Mouse (Mus musculus) CH12F3 (cell line): Measurements from ENCODE around the gene Sec14l5.

Experiments used
- in situ Hi-C: fragments of 300-500 bp; cut with MboI; formaldehyde crosslinking; loops from 2 replicates; pipeline ENCODE4 v1.14.3; 2020; ENCODE audit warnings: low sequenced_read_pairs

The Sec14l5 gene

DNA sequence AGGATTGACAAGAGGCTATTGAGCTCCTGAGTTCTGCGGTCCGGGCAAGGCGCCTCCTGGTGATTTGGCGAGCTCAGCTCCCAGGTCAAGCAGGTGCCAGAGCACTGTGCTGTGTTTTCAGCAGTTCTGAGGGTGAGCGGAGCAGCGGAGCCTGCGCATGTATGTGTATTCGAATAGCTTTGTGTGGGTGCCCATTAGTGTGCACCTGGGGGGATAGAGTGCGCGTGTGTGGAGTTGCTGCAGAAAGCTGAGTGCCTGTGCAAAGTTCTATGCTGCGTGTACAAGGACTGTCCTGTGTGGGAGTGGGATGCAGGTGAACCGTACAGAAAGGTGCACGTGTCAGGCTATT is at the start of gene Sec14l5:
Gene Sec14l5 (plus strand): TSS at position 73 of the 349 bp plus-strand sequence.
- in situ Hi-C loops: no loop called here

DNA sequence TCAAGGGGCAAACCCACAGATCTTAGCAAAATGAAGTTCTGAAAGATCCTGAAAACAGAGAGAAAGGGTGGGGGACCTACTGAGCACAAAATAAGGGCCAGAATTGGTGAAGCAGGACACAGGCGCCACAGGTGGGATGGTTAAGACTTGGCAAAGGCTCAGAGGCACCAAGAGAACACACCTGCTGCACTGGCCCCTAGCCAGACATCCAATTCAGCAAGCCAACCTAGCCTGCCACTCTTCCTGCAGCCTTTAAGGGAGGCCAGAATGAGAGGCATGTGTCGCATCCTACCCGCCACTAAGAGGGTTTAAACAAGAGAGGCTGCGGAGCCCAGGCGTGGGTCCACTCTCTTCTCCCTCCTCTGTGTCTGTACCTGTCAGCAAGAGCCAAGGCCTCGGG is 45.9 kb upstream of the Sec14l5 start:
- in situ Hi-C loops: no loop called here

DNA sequence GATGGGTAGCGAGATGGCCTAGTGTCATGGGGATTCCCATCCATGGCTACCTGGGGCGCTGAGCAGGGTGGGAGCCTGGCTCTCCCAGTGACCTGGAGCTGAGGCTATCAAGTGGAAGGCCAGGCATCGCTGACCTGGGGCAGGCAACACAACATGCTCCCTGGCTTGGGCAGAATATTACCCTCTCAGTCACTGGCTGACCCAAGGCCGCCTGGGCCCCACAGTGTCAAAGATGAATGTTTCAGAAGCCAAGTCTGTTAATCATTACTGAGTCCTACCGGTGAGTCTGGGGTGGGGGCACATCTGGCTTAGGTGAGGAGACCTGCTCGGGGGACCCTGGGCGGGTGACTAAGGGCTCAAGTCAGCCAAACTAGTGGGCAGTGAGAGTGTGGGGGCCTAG is 37.0 kb upstream of the Sec14l5 start:
- in situ Hi-C loops: no loop called here

DNA sequence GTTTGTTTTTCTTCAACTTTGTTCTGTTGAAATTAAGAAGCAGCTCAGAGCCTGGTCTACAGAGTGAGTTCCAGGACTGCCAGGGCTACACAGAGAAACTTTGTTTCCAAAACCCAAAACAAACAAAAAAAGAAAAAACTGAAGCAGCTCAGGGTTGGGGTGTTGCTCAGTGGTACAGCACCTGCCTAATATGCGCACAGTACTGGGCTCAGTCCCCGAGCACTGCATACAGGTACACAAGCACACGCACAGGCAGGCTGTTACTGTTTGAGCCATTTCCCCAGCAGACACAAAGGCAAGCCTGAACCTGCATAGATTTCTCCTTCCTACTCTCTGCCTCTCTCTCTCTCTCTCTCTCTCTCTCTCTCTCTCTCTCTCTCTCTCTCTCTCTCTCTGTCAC is 35.9 kb upstream of the Sec14l5 start:
- in situ Hi-C loops: no loop called here

DNA sequence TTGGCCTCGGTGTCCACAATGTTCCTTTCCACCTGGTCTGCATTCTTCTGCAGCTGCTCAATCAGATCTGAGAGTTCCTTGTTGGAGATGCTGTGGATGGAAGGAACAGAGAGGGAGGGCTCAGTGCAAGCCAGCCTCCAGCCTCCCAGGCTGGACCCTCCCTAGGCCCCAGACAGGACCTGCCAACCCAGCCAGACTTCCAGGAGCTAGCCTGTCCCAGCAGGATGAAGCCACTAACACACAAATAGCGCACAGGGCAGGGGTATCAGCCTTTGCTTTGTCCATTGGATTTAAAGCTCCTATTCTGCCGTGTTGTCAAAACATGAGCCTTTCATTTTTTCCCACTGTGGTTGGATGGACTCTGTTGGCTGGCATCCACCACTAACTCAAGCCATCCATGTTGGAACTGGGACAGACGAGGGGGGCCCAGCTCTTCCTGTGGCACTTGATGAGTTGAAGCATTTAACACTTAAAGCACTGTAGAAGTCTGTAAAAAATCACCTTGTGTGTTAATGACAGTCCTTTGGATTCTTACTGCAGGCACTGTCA is 33.8 kb upstream of the Sec14l5 start:
- in situ Hi-C loops: no loop called here

DNA sequence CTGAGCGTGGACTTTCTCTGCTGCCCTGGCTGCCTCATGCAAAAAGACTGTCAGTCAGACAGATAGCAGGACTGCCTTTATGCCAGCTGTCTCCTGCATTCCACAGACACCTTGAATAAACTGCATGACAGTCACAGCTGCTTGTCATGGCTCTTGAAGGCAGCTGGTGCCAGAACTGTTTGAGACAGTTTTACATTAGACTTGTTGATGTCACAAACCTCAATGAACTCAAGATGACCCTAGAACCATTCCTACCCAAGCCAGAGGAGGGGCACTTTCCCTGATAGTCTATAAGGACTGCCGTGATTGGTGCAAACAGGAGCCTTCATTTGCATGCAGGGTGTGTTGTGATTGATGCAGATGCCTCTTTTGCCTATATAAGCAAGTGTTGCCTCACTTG is 33.3 kb upstream of the Sec14l5 start:
- in situ Hi-C loops: no loop called here

DNA sequence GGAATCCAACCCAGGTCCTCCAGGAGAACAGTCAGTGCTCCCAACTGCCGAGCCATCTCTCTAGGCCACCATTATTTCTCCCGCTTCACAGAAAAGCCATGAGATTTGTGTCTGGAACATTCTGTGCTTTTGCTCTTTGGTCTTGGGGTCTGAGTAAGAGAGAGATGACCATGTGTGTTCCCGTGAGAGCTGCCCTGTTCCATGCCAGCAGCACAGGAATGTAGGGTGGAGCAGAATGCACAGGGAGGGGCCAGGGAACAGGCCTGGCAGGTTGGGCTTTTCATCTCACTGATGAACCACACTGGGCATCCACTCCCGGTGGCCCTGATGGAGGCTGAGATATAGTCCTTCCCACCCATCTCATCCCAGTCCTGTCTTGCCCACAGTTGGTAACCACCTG is 27.5 kb upstream of the Sec14l5 start:
- in situ Hi-C loops: no loop called here

DNA sequence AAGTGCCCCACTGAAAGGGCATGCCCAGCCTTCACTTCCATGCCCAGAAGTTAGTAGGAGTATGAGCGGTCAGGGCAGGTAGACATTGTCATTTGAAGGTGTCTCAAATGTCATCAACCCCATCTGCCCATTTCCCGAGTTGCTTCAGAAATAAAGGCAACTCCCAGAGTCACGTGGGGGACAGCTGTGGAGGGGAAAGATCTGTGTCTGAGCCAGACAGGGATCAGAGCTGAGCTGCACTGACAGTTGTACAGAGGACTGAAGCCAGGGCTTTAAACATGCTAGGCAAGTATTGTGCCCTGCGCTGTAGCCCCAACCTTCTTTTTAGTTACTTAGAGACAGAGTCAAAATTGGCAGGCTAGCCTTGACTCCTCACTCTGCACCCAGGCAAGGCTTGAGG is 27.1 kb upstream of the Sec14l5 start:
- in situ Hi-C loops: no loop called here

DNA sequence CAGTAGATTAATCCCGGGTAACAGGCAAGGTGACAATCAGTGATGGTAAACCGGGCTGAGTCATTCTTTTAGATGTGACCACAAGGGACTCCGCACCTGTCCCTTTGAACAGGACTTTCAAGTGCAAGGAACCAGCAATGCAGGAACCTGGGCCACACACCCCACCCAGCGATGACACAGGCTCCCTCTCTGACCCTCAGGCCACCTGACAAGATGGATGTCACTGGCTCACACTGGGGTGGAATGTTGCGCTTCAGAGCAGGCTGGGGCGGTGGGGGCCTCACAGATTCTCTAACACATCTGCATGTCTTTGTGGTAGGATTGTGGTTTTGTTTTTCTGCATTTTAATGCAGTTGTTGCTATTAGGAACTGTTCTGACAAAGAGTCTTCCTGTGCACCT is 23.4 kb upstream of the Sec14l5 start:
- in situ Hi-C loops: no loop called here

DNA sequence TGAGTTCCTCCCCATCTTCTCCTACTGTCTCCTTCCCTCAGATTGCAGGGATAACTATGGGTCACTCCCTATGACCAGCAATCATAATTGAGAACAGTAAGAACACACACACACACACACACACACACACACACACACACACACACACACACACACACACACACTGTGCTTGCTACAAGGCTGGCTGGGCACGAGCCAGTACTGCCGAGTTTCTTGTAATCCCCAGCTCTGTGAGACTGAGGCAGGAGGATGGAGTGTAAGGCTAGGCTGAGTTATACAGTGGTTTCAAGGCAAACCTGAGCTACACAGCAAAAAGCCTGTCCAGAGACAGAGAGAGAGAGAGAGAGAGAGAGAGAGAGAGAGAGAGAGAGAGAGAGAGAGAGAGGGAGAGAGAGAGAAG is 16.7 kb upstream of the Sec14l5 start:
- in situ Hi-C loops: no loop called here

DNA sequence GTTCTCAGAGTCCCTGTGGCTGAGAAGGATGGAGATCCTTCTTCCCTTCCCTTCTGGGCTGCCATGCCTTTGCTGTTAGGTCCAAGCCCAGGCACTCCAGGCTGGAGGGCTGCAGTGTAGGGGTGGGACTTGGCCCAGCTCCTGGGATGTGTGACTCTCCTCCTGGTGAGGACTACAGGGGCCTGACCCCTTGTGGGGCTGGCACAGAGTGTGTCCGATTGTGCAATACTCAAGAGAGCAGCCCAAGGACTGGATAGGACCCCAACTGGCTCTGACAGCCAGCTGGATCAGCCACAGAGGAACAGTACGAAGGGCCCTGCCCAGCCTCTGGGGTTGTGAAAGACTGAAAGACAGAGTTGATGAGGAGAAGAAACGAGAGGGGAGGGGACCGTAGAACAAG is 16.1 kb upstream of the Sec14l5 start:
- in situ Hi-C loops: no loop called here

DNA sequence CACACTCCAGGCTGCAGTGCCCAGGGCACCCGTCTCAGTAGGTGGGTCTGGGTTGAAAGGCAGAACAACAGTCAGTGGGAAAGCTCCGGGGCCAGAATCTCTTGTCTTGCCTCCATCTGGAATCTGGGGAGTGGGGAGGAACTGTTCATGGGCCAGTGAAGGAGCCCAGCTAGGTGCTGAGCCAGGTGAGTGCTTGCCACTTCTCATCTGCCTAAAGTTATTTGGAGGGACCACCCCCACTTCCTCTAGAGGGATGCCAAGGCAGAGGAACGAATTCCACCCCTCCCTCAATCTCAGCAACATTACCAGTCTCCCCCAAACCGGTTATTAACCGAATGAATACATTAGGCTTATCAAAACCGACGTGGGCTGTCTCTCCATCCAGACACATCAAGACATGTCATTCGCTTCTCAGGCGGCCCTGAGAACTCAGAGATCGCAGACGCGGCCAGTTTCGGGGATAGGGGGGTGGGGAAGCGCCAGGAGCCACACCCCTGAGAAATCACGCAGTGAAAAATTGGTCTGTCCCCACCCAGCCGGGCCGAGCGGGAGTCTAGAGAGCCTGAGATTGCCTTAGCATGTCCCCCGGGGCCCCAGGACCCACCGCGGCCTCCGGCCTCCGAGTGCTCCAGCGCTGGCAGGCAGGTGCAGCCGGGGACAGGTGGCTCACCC is 15.5 kb upstream of the Sec14l5 start:
- in situ Hi-C loops: no loop called here

DNA sequence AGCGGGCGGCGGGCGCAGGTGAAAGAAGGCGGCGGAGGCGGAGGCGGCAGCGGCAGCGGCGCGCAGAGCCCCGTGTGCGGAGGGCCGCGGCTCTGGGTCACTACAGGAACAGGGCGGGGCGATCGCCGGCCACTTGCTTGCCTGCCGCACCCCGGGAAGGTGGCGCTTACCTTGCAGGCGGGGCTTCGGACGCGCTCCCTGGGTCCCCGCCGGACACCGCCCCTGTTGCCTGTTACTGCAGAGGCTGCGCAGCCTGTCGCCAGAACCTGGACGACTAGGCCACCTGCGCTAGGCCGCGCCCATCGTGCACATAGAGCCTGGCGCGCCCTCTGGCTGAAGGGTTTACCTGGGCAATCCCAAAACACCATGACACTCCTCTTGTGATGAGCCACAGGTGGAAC is 14.5 kb upstream of the Sec14l5 start, which contains the start of gene Ppl:
Gene Ppl (minus strand): TSS at position 21 of the 401 bp plus-strand sequence.
- in situ Hi-C loops: no loop called here

DNA sequence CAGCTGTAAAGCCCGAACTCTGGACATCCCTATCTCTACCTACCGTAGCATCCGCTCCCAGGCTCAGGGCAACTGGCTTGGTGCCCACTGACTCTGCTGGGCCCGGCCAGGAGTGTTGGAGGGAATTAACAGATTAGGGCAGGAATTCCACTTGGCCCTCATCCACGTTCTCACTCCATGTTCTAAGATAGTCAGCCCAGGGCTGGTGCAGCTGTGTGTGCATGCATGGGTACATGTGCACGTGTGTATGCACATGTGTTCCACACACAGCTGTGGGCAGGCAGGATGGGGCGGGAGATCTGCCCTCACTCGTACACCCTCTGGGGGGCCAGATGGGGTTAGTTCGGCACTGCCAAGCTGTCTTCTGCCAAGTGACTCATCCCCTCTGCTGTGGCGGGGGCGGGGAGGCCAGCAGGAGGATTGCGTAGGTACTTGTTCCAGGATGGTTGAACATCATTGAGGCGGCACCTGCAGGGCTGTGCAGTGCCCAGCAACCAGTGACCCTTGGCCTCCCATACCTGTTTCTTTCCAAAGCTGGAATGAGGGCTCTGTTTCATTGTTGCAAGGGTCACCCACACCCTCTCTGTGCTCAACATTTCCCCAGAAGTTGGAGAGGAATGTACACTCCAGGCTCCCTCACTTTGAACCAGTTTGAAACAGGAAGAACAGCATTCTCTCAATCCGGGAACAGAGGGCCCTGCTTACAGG is 12.1 kb upstream of the Sec14l5 start:
- in situ Hi-C loops: no loop called here

DNA sequence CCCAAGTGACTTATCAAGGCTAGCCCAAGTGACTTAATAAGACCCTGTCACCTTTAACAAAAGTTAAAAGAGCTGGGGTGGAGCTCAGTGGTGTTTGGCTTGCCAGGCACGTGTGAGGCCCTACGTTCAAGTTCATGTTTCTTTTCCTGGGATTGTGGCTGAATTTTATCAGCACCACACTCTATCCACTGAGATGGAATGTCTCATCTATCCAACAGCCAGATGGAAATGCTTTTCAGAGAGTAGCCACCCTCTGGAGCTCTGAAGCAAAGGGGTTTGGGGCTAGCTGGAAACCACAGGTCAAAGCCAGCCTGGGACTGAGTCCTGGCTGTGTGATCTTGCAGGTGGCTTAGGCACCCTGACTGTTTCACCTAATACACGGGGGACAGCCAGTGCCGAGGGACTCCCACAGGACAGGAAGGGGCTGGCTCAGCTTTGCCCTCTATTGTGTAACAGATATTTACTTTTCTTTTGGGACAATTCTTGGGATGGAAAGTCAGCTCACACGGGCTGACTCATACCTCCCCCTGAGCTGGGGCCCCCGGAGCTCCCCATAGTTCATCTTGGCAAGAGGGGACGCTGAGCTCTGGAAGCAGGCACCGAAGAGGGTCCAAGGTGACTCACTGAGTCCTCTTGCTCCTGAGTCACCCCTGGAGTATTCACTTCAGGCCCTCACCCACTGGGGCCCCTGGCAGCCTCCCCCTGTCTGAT is 11.2 kb upstream of the Sec14l5 start:
- in situ Hi-C loops: no loop called here

DNA sequence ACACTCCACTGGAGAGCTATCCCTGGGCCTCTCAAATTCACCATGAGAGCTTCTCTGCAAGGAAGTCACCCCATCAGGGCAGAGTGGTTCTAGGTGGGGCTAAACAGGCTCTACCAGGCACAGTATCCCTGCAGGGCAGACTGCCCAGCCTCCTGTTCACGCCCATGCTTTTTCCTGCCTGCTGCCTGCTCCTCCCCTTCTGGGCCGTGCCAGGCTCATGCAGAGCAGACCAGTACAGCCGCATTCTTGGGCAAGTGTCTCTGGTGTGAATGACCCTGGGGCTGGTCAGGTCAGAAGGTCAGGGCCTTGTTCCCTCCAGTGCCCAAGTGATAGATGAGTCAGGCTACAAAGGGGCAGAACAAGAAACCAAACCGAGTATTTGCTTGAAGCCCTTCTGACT is 10.4 kb upstream of the Sec14l5 start:
- in situ Hi-C loops: no loop called here

DNA sequence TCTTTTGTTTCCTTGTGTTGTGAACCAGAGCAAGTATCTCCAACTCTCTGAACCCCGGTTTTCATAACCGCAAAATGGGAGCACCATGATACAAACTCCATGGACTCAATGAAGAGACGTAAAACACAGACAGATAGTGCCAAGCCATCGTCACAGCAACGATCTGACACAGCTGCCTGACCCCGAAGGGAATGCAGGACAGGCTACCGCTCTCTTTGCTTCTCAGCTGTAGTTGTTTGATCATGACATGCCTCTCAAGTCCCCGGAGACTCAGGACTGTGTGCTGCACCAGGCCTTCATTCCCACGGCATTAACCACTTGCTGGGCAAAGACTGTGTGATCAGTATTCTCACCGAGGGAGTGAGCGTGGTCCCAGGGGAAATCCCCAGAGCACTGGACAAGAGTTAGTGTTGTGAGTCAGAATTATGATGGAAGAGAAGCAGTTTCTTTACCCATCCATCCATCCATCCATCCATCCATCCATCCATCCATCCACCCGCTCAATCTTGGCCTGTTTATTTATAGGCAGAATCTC is 9.8 kb upstream of the Sec14l5 start:
- in situ Hi-C loops: no loop called here

DNA sequence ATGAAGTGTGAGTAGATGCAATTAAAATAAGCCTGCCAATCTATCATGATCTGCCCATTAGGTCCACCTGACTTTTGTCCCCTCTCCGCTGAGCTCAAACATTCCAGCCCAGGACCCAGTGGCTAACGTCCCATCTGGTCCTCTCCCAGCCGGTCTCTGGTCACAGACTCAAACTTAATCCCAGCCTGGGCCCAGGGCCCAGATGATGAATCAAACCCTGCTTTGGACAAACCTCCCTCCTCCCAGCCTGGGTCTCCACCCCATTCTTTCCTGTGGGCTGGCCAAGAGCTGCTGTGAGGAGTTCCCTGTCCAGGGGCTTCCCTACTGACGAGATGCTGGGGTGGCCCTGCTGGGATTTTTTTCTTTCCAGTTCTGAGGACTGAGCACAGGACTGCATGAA is 7.2 kb upstream of the Sec14l5 start:
- in situ Hi-C loops: no loop called here

DNA sequence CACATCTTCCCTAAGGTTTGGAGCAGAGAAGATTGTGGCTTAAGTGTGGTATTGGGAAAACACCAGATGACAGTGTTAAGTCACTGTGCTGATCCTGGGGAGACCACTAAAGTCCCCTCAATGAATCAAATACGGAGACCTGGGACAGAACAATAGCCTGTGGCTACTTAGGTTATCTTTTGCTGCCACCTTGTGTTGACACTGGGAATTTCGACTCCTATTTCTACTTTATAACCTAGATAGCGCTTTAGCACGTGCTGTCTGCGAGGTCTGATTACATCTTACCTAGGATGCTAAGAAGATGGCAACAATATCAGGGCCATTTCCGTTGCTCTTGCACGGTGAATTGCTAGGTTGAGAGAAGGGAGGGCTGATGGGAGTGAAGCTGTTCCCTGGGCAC is 1.3 kb upstream of the Sec14l5 start:
- in situ Hi-C loops: no loop called here

DNA sequence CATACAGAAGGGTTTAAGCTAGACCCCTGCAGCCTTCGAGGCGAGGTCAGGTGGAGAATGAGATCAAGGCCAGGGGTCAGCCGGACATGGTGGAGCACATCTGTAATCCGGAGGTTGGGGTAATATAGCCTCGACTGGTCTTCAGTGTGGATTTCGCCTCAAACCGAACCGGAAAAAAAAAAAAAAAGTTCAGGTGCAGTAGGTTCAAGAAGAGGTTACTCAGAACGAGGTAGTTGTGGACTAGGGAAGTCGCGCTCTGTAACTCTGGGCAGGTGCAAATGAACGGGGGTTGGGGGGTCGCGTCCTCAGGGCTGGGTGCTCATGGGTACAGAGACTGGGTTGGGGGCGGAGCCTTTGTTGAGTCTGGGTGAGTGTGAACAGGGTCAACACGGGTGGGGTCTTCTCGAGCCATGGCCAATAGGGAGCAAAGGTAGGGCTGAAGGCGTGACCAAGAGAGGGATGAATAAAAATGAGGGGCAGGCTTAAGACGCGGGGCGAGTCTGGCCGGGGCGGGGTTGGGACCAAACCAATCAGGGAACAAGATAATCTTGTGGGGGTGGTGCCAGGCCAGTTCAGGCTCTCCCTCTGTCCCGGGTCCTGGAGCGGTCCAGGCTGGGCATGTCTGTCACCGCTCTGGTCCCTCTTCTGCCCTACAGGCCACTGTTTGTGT is 407 bp upstream of the Sec14l5 start:
- in situ Hi-C loops: no loop called here

DNA sequence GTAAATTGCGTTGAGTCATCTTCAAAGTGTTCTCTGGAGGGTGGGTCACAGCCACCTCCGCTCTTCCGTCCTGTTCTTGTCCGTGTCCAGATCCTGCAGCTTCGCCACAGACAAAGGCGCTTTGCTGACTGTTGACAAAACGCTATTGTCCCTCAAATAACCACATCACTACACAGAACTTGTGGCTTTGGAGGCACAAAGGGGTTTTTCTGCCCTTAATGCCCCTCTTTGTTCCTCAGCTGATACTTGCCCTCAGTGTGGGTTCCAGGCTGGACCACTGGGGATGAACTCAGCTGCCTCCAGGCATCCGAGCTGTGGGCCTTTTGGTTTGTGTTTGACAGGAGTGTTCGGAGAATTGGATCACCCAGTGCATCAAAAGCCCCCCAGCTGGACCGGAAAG is 3.6 kb downstream of the Sec14l5 start:
- in situ Hi-C loops: no loop called here
